Mouse (Mus musculus) right cerebral cortex, postnatal 36 days (tissue): ENCODE data around the gene Llph.

ENCODE experiments used
- DNase-seq, 2 experiments: peaks; one replicate each; pipeline ENCODE4 v3.0.0; 2022; ENCODE audit warnings: low spot score in 2 of 2, mixed read lengths in 1 of 2

The Llph gene

DNA sequence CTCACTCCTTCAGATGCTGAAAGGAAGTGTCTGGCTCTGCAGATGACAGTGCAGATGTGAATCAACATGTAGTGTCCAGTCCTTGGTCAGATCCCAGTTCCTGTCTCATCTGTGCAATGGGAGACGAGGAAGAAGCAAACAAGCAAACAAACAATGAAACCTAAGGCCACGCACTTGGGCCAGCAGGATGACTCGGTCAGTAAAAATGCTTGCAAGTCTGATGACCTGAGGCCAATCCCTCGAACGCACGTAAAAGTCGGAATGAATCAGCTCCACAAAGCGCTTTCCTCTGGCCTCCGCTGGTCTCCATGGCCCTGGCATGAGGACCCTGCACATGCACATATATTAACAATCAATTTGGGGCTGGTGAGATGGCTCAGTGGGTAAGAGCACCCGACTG, 7.9 kb upstream of the Llph start:
- no peak for DNase-seq

DNA sequence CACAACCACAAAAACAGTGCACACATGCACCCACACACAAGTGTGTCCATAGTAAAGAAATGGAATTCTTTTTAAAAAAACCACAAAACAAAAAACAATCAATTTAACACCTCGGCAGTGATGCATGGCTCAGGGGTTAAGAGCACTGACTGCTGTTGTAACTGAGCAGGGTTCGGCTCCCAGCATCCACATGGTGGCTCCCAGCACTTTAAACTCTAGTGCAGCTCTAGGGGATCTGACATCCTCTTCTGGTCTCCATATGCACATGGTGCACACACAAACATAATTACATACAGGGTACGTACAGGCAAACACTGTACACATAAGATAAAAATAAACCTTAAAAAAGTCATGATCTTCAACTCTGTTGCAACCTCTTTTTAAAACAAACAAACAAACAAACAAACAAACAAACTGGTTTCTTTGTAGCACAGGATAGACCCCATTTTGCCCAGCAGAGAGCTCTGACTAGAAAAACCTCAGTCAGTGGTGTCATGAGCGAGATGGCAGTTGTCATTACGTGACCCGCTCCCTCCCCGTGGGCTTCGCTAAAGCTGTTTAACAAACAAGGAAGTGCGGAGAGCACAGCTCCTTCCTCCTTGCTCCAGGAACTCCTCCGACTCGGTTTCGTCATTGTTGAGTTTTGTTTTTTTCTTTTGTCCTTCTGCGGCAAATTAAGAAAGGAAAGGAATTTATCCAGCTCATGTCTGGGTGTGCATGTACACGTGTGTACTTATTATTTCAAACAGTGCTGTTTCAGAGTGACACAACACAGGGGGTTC, 7.1 kb upstream of the Llph start:
- DNase-seq, result no peak

DNA sequence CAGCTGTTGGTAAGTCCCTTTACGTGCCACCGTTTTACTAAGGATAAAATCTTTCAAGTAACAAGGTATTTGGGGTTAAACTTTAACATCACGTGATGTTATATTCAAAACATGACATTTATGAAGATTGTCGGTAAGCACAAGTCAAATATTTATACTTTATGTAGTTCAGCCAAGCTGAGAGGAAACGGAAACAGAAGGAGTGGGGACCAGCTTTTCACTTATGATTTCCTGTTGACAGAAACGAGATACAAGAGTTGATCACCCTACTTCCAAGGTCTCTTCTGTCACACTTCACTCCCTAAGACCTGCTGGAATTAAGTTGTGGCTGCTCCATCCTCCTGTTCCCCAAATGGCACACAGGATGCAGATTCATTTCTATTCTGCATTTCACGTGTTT, 6.1 kb upstream of the Llph start:
- no peak for DNase-seq

DNA sequence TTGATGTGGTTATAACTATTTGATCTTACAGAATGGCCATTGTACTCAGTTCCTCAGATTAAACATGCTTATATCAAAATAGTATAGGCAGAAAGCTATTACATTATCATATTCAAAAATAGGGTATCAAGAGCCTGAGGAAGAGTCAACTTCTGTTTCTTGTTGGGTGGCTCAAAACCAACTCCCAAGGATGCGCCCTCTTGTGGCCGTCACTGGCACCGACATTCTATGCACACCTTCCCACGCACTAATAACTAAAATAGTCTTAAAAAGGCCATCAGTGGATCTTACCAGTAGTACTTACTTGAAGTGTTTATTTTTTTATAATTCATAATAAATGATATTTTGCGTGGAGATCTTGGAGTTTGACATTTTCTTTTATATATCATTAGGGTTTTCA, 4.8 kb downstream of the Llph start:
- no peak for DNase-seq

DNA sequence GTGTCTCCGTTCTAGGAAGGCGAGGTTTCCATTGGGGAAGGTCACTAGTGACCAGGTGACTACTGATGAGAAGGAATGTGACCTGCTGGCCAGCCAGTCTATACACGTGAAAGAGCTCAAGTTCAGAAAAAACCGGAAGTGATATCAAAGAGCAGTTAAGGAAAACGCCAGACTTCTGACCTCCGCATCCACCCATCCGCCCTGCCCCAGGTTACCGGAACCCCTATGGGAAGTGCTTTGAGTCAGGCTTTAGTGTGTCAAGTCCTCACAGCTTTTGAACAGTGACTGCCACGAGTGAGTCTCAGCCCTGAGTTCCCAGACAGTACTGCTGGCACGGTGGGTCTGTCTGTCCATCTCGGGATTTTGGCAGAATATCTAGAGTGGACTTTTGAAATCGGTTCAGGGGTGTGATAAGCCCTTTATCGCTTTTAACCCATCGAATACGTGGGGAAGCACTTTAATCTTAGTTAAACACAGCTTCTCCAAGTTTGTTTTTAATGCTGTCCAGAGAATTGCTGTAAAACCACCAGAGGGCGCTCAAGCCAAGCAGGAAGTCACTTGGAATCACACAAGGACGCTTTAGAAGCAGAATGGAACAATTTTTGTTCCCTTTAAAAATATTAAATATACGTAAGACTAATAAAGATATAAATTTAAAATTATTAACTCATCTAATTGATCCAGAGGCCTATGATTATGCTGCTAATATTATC, 6.9 kb downstream of the Llph start:
- peak in 1 of 2 experiments; percentile 13 for DNase-seq

DNA sequence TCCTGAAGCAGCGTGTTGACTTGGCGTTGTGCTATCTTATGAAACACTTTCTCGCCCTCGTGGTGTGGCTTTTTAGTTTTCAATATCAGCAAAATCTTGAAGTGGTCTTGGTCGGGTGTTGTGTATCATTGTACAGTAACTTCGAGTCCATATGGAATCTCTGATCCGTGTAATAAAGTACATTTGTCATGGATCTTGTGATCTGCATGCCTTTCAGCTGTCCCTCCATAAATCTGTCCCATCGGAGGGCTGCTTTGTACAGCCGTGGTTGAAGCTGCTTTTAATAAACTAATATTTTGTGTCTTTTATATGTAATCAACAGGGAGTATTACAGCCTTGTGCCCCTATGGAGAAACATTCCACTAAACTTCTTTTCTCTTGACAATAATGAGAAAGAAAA, 10.0 kb downstream of the Llph start:
- DNase-seq, result no peak

DNA sequence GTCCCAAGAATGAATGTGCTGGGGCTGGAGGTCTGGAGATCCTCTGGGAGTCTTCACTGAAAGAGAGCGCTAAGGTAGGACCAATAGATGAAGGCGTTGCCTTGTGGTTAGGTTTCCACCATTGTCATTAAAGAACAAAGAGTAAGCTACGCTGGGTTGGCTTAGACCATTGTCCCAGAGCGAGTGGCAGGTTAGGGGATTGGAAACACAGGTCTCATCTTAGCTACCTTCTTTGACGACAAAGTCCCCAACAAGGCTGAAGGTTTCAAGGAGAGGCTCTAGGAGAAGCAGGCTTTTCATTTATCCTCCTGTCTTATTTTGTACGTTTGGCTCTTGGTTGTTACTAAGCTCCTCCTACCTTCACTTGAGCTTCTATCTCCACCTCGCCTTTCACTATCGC, 11.4 kb downstream of the Llph start:
- no peak for DNase-seq

DNA sequence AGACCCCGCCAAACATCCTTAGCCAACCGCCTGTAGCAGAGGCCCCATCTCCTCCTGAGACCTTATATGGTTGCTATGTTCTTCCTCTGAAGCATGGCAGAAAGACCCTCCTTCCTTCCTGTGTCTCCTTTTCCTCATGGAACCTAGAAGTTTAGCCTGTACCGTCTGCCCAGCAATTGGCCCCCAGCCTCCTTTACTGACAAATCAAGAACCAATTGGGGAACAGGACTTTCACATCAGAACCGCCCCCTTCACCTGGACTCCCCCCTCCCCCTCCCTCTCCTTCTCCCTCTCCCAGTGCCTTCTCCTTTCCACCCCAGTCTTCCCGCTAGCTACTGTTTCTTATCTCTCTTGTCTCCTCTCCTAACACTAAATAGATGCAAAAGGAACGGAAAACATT, 12.6 kb downstream of the Llph start:
- DNase-seq, result no peak

DNA sequence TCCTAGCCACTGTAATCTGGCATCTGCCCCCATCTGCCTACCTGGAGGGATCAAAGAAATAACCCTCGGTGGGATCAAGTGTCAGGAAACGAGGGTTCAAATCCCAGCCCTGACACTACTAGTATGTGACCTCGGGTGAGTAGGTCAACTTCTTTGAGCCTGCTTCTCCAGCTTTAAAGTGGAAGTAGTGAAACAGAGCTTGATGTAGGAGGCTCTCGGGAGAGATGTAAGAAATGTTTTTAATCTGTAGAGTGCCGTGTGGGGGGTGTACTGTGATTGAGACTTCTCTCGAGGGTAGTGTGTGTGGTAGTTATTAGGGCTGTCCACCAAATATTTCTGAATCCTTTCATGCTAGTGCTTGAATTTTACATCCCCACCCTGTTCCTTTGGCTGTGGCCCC, 15.6 kb downstream of the Llph start:
- DNase-seq, result no peak

DNA sequence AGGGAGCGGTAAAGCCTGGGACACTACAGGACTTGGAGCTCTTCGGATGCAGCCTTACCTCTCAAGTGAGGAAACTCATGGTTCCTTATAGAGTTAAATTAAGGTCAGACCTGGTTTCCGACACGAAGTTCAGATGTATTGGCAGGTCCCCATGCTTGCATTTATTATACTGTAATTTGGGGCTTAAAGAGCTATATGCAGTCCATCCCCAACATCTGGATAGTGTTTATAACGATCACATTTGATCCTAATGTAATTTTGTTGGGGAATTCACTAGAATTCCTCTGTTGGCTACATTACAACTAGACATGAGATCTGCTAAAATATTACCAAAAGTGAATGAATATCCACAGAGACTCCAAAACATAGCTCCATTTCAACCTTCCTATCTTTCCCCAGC, 18.8 kb downstream of the Llph start:
- DNase-seq, result no peak

DNA sequence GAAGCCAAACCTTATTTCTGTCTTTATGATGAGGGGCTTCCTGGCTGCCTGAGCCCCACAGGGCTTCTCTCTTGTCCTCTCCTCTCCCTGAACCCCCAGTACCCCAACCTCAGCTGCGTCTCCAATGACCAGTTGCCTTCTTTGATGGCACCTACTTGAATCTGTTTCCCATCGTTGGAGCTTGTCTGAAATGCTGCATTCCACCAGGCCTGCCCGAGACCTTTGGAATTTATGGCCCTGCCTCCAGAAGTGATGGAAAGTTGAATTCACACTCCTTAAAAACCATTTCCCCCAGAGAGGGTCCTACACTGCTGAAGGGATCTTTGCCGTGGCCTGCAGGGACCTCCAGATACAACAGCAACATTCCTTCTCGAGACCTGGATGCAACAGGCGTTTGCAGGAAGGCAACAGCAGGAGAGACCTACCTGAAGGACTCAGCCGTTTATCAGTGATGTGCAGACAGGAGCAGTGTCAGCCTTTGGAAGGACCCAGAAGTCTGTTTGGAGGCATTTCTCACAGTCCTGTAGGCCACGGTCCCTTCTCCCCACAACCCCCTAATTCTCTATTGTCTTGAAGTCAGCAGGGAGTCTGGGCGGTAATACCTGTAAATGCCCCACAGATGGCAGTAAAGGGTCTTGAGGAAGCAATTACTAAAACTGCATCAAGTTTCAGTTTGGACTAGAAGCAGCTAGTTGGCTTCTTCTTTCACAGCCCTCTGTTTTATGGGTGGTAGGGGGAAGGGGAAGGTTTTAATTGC, 20.3 kb downstream of the Llph start:
- DNase-seq, result peak in 1 of 2 experiments; percentile 12

DNA sequence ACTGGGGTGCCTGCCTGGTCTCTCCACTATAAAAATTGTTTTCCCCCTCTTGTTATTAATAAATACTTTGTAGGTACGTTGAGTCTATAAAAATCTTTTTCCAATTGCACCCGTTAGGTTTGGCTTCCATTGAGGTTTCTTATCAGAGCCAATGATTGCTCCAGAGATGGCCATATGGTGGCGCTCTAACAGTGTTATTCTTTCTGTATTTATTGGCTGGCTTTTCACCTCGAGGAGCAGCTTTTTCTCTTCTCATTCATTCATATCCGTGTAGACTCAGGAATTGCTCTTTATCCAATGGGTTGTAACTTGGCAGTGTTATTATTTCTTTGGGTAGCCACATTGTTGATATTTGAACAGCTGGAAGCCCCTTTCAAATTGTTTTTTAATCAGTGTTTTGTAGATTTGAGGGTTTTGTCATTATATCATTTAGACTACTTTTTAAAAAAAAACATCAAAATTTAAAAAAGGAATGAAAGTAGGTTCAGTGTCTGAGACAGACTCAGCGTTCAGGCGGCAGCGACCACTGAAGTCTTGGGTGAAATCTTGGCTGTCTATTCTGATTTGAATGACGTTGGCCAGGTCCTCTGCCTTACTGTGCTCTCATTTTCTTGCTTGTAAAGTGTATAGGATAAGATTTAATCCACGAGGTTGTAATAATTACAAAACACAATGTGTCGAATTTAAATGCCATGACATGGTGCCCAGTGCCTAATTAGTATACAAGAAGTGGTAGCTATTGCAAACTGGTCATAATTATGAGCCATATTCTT, 24.2 kb downstream of the Llph start:
- no peak for DNase-seq

DNA sequence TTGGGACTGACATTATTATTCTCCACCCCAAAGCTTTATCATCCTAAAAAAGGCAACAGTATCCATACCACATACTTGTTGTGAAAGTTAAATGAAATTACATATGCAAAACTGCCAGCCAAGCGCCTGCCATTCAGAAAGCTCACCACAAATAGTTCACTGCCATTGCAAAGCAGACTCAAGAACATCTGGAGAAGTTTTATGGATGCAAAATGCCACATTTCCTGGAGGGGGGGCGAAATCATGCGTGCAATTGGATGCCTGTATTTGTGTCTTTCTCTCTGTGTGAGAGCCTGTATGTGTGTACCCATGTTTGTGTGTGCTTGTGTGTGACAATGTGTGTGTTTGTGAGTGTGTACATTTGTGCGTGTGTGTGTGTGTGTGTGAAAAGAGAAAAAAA, 24.9 kb downstream of the Llph start:
- no peak for DNase-seq

DNA sequence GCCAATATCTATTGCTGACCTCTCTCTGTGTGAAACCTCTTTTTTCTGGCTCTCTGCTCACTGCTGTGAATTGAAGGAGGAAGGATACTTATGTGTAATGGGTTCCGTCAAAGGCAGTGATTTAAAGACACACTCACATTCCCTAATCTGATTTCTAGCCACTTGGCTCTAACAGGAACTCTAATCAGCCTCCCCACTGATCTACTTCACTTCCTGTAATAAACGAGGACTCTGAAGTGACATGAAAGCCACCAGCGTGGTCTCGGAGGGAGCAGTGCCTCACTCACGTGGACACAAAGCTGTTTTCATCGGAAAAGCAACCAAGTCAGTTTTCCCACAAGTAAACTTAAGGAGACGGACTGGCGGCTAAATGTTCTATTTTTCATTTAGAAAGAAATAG, 25.9 kb downstream of the Llph start:
- DNase-seq, result no peak

DNA sequence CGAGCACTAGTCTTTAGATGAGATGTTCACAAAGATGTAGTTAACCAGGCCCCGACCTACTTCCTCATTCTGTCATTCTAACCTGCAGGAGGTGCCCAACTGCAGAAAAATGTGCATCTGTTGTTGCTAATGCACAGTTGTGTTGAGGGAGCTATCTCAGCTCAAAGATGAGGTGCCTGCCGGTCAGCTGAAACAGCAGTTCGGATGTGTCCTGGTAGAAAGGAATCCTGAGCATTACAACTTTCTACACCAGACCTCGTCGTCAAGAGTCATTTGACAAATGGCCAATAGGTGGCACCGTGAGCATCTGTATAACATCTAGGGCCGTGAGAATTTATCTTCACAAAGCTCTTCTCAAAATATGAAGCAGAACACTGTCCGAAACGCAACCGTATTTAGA, 30.4 kb downstream of the Llph start:
- peak; percentile 22 to 41 for DNase-seq

DNA sequence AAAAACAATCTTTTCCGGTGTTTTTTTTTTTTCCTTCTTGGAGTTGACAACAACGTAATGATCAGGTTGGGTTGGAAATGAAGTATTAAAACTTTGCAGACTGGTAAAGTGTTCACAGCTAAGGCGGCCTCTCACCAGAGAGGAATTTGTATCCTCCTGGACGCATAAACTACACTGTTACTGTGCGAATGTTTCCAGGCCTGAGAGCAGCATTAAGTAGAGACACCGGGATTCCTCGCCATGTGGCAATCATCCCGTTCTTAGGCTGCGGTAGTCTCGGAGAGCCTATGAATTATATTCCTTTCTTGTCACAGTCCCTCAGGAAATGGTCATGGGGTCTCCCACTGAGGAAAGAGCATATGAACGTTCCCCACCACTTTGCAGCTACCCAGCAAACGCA, 40.9 kb downstream of the Llph start:
- DNase-seq, result no peak

DNA sequence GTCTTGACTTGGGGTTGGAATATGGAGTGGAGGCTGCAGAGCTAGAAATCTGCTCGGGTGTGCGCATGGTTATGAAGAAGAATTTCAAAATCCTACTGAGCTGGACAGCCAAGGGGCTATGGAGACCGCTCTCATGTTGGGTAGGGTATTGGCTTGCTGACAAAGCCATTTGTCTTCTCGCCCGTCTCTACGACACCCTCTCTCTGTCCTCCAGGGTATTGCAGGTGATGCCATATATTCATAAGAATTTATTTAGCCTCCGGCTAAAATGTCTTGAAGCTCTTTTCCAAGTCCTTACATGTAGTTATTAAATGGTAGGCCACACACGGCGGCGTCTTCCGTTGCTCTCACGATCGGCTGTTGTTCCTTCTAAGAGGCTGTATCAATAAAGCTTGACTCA, 43.1 kb downstream of the Llph start:
- DNase-seq, result no peak

DNA sequence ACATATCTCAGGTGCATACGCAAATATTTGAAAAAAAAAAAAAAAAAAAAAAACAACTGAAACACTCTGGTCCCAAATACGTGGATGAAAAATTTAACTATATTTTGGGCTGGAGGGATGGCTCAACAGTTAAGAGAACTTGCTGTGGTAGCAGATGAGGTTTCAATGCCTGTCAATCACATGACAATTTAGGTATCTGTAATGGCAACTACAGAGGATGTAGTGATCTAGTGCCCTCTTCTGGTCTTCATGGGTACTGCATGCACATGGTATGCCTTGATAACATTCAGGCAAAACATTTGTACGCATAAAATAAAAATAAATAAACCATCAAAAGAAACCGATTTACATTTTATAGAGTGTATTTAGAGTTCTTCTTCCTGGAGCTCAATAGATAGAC, 43.9 kb downstream of the Llph start:
- no peak for DNase-seq

DNA sequence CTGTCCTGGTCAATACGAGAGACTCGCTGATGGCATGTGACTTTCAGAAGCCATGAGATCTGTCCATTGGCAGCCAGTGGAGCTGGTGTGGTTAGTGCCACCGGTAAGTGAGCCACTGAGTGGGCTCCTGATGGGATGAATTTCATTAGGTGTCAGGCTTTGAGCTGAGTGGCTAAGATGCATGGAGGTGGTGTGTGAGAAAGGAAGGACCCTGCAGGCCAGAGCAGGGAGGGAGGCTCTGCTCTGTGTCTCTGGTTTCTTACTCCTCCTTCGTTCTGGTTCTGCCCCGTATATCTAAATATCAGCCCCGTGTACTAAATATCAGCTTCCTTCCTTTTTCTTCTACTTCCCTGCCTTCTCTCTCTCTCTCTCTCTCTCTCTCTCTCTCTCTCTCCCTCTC, 44.4 kb downstream of the Llph start:
- no peak for DNase-seq

DNA sequence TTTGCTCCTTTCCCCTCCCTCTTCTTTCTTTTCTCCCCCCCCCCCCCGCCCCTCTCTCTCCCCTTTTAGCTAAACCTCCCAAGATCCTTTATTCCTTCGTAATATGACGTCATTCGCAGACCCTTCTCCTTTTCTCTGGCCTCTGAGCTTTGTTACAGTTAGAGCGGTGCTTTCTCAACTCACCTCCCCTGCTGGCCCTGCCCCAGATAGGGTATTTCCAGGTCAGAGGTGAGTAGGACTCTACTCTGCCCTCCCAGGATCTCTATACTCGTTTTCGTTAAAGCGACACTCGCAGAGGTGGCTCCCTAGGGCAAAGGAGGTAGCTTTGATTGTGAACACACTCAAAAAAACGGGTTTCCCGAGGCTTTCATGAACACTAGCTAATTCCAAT, 45.0 kb downstream of the Llph start:
- DNase-seq, result no peak

DNA sequence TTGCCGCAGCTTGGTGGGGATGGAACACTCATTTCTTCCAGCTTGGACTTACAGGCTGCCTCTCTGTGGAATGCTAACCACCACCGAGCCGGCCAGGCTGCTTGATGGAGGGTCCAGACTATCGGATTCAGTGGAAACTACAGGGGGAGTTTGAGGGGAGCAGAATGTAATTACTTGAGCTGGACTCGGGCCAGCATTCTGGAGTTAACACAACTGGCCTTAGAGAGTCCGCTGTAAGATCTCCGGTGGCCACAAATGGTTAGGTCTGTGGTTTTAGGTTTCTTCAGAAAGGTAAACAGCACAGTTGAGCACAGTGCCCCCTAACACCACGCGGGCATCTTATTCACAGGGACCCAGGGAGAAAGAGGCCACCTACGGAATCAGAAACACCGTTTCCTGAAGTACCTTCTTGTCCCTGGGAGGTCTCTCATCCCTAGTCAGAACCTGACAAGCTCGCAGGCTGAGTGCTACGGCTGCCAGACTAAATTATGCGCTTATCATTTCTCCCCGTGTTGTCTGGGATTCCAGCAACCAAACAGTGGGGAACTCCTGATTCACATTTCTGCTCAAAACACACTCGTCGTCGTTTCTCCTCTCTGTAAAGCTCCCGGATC, 45.5 kb downstream of the Llph start:
- no peak for DNase-seq

DNA sequence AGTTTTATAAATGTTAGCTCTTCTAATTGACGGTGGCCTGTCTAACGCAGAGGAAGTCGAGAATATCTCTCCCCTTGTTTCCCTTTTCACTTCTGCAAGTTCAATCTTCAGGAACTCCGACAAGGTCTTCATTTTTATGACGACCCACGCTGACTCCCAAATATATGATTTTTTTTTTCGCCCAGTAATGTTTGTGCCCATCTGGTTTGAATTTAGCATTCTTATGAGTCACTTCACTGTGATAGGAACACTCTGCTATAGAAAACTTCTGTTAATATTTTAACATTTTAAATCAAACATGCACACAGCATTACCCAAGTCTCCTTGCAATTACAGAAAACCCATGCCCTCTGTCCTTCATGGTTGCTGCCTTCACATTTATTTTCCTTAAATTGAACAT, 46.5 kb downstream of the Llph start:
- DNase-seq, result no peak
